Mouse (Mus musculus): ENCODE data around the gene Cdhr1.

GRCm38 (mm10) chr14:37127652-37128051 is 29.5 kb upstream of the Cdhr1 start:
- no peak for TF ChIP-seq GATA1 (IDR thresholded peaks at IDR 0.05; ENCODE audit: low read length)
- no peak for TF ChIP-seq TAL1 (IDR thresholded peaks at IDR 0.05; ENCODE audit: low read length)
